ENCODE assay signal across 17 mouse cellular contexts in the genomic region with DNA sequence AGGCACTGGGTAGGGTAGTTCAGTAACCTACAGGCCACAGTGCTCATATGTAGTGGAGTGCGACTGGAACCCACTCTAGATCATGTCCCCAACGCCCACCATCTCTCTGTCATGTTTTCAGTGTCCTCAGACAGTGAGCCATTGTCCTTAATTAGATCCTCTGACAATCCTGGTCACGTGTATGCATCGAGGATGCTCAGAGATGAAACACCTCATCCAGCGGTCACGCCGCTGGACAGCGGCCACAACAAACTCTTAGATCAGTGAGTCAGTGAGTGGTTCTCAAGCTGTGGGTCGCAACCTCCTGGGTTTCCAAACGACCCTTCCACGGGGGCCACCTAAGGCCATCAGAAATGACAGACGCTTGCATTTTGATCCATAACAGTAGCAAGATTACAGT.
A peak's percentile ranks its signal among the peaks of the same experiment; 100 is the strongest.
DNase-seq lines count a peak whose midpoint lies in the region; ATAC-seq and TF ChIP-seq lines count a peak whose summit lies in the region.
"Had no signal": no experiment of that assay in that cellular context is flagged by ENCODE, and none has a peak within 500 bp of the region (broad histone marks: within the 10 kb centered on the region; RNA-seq: fewer than 3 reads in every experiment).

No protein-coding gene starts in this region.

- no peaks in the 10 kb centered on the region for H3K9me3 ChIP-seq in lung, postnatal 0 days (ENCODE audit: low read length)
- H3K9me3 ChIP-seq: heart, embryonic 12.5 days; hindbrain, embryonic 12.5 days; neural tube, embryonic 12.5 days; stomach, embryonic 15.5 days had no signal

- H3K9ac ChIP-seq in lung, postnatal 0 days (replicated peaks; ENCODE audit: low read depth) = no peak overlapping the region
- H3K9ac ChIP-seq: forebrain, postnatal 0 days; heart, embryonic 12.5 days; neural tube, embryonic 12.5 days; stomach, embryonic 15.5 days had no signal

- no peak for DNase-seq in left cerebral cortex, adult 2 months (ENCODE audit: extremely low spot score in 1 of 2, low spot score in 2 of 2)
- DNase-seq in left cerebral cortex, postnatal 36 days (ENCODE audit: low spot score in 2 of 2) = no peak
- DNase-seq in testis, postnatal 10 days (ENCODE audit: low spot score) = no peak
- DNase-seq in NIH3T3 (ENCODE audit: low read depth) = peak; percentile 35
- no peak for DNase-seq in right cerebral cortex, adult 18-20 months
- DNase-seq in lung, postnatal 0 days (ENCODE audit: low spot score) = no peak
- DNase-seq: embryo, embryonic 11 days; forebrain, postnatal 0 days; kidney, postnatal 14 days; thymus, adult 2 months had no signal

- no peak for TF ChIP-seq CTCF in left cerebral cortex, adult 2 months (IDR thresholded peaks at IDR 0.05)
- TF ChIP-seq CTCF in testis, adult 2 months (IDR thresholded peaks at IDR 0.05; ENCODE audit: control insufficient read depth, insufficient read depth, insufficient replicate concordance, low read depth, low read length) = no peak
- TF ChIP-seq CTCF in lung, postnatal 0 days (IDR thresholded peaks at IDR 0.05) = no peak

- H3K4me3 ChIP-seq in left cerebral cortex, adult 2 months = no peak overlapping the region
- peak overlapping the region; percentile 82 for H3K4me3 ChIP-seq in testis, adult 2 months (ENCODE audit: control insufficient read depth, low read depth, low read length)
- no peak overlapping the region for H3K4me3 ChIP-seq in lung, postnatal 0 days (ENCODE audit: low read depth, low read length)
- H3K4me3 ChIP-seq: heart, embryonic 12.5 days; hindbrain, embryonic 12.5 days; neural tube, embryonic 12.5 days; stomach, embryonic 15.5 days had no signal

- peaks cover 6% of the 10 kb centered on the region for H3K4me1 ChIP-seq in testis, adult 2 months (ENCODE audit: control insufficient read depth, insufficient read depth, low read length)
- H3K4me1 ChIP-seq in lung, postnatal 0 days (ENCODE audit: insufficient read depth, low read depth, low read length) = peaks cover 3% of the 10 kb centered on the region; the same call in 1 of the 2 replicates
- H3K4me1 ChIP-seq: stomach, embryonic 15.5 days had no signal

- H3K27ac ChIP-seq in left cerebral cortex, adult 2 months = peak overlapping the region; percentile 93
- no peak overlapping the region for H3K27ac ChIP-seq in testis, adult 2 months (ENCODE audit: control insufficient read depth, insufficient read depth, low read depth, low read length)
- no peak overlapping the region for H3K27ac ChIP-seq in lung, postnatal 0 days (ENCODE audit: low read length)
- H3K27ac ChIP-seq: macrophage; neural tube, embryonic 12.5 days; stomach, embryonic 15.5 days had no signal

- H3K4me2 ChIP-seq in lung, postnatal 0 days (replicated peaks; ENCODE audit: low read depth, low read length) = no peak overlapping the region
- H3K4me2 ChIP-seq: heart, embryonic 12.5 days; hindbrain, embryonic 12.5 days; neural tube, embryonic 12.5 days; stomach, embryonic 15.5 days had no signal

- no peak for ATAC-seq in lung, postnatal 0 days
- ATAC-seq: intestine, embryonic 16.5 days had no signal

- no peak for TF ChIP-seq POLR2A in testis, adult 2 months (IDR thresholded peaks at IDR 0.05; ENCODE audit: control insufficient read depth, low read depth, low read length)

- no peaks in the 10 kb centered on the region for H3K36me3 ChIP-seq in testis, adult 2 months (ENCODE audit: control insufficient read depth, insufficient read depth, low read length)
- H3K36me3 ChIP-seq in lung, postnatal 0 days (ENCODE audit: insufficient read depth, low read length) = no peaks in the 10 kb centered on the region
- H3K36me3 ChIP-seq: heart, embryonic 12.5 days; hindbrain, embryonic 12.5 days; neural tube, embryonic 12.5 days; stomach, embryonic 15.5 days had no signal

- TF ChIP-seq EP300 in lung, postnatal 0 days (IDR thresholded peaks at IDR 0.05) = no peak

- 73% methylated on average over 12 of the region's 12 CpGs for WGBS in lung, postnatal 0 days

- intact Hi-C loops in left cerebral cortex, adult 2 months (cut with DNase I) = no loop called here
- intact Hi-C loops in left cerebral cortex, postnatal 36 days (cut with DNase I) = no loop called here

- H3K27me3 ChIP-seq in testis, adult 2 months (ENCODE audit: control insufficient read depth, insufficient read depth, low read length) = no peaks in the 10 kb centered on the region
- no peaks in the 10 kb centered on the region for H3K27me3 ChIP-seq in lung, postnatal 0 days (replicated peaks; ENCODE audit: insufficient read depth, low read length)
- H3K27me3 ChIP-seq: hindbrain, embryonic 12.5 days; neural tube, embryonic 12.5 days; stomach, embryonic 15.5 days had no signal
